Mouse (Mus musculus) spleen, adult 2 months (tissue): ENCODE results near the gene Zkscan17.

Experiments used
- CTCF ChIP-seq: fragments of 200-500 bp; IDR thresholded peaks from 2 replicates; pipeline ENCODE4 v1.5.1; 2011; ENCODE audit warnings: mild to moderate bottlenecking, inconsistent platforms; ENCODE audit not compliant: insufficient read depth, insufficient read length, insufficient replicate concordance; ENCODE audit errors: extremely low read depth
- POLR2A ChIP-seq: fragments of 200-500 bp; IDR thresholded peaks from 2 replicates; pipeline ENCODE4 v1.6.1; 2011; ENCODE audit warnings: low read depth, low read length, inconsistent platforms

GRCm38 (mm10) chr11:59485641-59486040, 40.9 kb downstream of the Zkscan17 start:
- TF ChIP-seq CTCF (no peak), POLR2A (no peak)
